Mouse (Mus musculus) CD4-positive, CD25-positive, alpha-beta regulatory T cell, adult 4 months (primary cell): Measurements from ENCODE around the gene Card14. TPM values are rescaled to one million over a fixed set of nuclear protein-coding genes. Genes with fewer than 3 reads are reported as not detected.
"Not testable (repeated sequence)": the region's sequence is repeated elsewhere in the genome, so short reads cannot be mapped to it uniquely, and the experiment has no call there.

Experiments used
- ATAC-seq: one replicate; pipeline ENCODE4 v1.8.0; 2017
- polyA plus RNA-seq, 2 experiments: library from polyadenylated mRNA; unstranded; fragments of 100-300 nt; shearing (Covaris generic); gene quantifications; one replicate each; pipeline ENCODE4 v1.2.1; 2017

The Card14 gene
- polyA plus RNA-seq, 2 experiments from 2014 or later: not detected

DNA sequence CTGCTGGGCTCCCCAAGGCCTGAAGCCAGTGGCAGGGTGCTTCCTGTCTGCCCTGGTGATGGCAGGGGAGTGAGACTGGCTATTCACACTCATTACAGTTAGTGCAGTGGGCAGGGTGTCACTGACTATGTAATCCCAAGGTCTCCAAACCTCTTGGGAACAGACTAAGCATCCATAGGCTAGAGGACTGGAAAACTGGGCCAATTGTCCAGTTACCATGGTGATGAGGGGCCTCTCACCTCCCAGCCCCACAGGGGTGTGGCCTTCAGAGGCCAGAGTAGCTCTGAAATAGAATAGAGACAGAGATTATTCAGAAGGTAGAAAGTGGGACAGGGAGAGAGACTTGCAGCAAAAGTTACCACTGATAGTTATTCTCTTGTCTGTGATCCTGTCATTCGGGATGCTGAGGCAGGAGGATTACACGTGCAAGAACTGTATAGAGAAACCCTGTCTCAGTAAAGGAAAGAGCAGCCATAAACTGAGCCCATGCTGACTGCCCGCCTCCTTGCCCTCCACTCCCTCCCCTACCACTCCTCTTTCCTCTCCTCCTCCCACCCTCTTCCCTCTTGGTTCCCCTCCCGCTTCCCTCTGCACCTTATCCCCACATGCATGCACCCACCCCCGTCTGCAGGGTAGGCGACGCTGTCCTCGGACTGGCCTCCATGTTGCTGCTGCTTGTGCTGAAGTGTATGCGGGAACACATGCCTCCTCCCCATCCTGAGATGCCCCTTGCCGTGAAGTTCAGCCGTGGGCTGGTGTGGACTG is 55.4 kb downstream of the Card14 start:
- ATAC-seq: no peak

DNA sequence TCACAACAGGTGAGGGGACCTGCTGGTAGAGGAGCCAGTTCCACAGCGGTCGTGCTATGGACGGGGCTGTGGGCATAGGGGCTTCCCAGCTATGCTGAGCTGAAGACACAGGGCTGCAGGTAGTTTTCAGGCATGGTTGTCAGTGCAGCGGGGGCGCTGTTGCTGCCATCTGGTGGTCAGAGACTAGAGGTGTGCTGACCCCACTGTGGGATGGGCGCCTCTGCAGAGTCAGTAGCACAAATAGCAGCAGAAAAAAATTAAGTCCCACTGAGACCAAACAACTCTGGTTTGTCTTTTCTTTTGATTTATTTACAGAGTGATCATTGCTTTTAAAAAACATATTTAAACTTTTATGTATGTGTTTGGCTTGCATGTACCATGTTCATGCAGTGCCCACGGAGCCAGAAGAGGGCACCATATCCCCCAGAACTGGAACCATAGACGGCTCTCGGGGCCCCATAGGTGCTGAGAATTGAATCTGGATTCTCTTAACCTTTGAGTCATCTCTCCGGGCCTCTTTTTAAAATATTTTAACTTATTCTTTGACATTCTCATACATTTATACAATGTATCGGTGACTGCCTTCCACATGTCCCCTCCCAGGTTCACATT is 56.1 kb downstream of the Card14 start:
- peak; percentile 74 for ATAC-seq

DNA sequence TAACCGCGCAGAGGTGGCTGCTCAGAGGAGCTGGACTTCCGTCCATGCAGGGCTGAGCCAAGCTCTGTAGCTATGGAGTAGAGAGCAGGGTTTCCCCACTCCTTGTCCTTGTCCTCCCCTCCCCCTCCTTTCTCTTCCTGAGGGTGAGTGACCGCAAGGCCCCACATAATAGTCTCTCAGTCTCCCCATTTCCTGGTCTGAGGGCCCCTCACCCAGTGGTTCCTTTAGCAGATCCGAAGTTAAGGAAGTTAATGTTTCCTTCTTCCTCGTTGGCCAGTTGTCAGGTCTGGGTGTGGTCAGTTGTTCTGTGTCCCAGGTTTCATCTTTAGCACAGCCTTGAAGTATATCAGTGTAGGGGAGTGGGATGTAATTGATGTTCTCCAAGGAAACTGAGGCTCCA is 67.9 kb downstream of the Card14 start:
- ATAC-seq: no peak

DNA sequence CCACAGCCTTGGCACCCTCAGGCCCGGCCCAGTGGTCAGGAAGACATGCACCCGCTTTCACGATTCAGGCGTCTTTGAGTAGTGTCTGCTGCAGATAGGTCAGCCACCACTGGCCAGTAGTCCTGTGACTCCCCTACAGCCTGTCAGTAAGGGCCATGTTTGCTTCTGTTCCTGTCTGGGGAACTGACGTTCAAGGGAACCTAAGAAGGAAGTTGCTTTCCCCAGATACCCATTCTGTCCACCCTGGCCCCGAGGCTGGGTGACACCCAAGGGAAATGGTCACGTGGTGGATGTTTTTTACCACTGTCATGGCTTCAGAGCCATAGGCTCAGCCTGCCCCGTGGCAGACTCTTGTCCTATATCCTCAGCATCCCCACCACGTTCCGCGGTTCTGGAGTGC is 69.8 kb downstream of the Card14 start:
- ATAC-seq: no peak

DNA sequence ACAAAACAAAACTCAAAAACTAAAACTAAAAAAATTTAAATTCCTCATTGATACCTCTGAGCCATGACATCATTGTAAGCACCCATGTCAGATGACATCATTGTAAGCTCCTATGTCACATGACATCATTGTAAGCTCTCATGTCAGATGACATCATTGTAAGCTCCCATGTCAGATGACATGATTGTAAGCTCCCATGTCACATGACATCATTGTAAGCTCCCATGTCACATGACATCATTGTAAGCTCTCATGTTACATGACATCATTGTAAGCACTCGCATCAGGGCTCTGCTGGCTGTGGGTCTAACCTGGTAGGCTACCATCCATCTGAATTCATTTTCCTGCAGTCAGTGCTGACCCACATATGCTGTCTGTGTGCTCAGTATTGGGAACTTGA is 71.0 kb downstream of the Card14 start:
- ATAC-seq: no peak

DNA sequence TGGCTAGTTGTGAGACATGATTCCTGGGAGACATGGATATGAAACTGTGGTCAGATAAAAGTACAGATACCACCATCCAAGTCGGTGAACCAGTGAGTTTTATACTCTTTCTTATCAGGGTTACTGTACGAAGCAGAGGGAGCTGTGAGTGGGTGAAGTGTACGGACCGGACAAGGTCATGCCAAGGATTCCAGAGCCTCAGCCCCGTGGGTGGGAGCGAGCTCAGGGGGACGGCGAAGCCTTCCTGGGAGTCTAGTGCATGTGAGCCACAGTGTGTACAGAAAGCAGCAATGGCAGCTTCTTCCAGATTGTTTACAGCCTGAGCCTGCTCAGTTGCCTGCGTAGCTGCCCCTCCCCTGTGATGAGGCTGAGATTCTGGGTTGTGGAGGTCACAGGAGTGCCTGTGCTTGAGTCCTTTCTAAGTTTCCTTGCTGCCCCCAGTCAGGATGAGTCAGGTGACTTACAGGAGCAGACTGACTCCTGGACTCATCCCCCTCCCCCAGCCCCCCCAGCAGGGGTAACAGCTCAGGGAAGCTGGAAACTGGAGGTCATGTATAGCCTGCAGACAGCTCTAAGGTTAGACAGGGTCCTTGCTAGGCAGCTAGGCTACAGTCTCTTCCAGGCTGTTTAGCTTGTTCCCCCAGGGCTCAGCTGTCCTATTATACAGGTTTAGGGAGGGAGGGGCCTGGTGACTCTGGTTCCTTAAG is 74.2 kb downstream of the Card14 start:
- ATAC-seq: no peak

DNA sequence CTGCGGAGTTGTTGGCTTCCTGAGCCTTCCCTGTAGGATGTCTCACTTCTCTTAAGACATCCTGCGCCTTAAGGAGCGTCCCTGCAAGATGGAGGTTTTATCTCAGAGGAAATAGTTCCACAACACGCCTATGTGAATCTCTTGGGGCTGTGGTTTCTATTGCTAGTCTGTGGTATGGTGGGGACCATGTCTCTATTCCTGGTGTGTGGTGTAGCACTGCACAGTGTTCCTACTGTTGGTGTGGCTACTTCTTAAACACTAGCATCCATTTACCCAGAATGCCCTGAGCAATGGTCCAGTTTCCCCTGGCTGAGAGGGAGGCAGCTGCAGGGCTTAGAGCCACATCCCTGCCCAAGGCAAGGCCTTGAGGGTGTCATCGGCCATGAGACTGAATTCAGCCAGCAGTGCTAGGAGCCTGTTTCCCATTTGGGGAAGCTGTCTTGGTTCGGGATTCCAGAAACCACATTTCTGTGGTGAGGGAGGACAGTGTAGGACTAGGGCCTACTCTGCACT is 74.8 kb downstream of the Card14 start:
- no peak for ATAC-seq

DNA sequence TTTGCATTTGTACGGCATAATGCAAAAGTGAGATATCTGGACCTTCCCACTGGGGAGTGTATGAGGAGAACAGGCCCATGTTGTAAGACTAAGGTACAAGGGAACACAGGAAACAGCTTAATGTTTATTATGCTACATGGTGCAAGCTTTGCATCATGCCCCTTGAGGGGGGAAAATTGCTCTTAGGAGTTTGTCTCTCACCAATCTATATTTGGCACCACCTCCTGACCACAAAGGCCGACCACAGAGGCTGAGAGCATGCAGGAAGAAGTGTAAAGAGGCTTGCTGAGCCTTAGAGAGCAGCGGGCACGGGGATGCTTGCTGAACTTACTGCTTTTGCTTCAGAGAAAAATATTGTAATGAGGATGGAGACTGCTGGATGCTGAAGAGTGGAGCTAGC is 77.3 kb downstream of the Card14 start:
- ATAC-seq: peak; percentile 90

DNA sequence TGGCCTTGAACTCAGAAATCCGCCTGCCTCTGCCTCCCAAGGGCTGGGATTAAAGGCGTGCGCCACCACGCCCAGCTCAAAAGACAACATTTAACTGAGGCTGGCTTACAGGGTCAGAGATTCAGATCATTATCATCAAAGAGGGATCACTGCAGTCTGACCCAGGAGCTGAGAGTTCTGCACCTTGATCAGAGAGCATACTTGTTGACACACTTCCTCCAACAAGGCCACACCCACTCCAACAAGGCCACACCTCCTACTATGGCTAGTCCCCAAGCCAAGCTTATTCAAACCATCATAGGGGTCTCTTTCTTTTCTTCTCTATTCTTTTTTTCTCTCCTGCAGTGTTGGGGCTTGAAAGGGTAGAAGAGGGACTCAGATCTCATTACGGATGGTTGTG is 78.7 kb downstream of the Card14 start:
- no peak for ATAC-seq

DNA sequence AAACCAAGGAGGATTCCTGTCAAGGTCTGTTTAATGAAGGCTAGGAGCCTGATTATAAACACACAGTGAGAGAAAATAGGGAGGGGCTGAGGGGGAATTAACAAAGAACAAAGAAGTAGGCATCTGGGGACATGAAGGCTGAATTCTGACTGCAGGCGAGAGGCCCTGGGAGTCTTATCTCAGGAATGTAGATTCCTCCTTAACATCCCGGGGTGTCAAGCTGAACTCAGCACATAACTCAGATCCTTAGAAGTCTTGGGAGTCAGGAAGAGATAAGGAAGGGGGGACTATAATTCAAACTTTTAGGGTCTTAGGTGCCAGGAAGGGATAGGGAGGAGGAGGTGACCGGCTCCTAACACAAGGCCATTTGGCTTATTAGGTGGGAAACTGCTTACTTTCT is 79.7 kb downstream of the Card14 start:
- not testable (repeated sequence) for ATAC-seq

DNA sequence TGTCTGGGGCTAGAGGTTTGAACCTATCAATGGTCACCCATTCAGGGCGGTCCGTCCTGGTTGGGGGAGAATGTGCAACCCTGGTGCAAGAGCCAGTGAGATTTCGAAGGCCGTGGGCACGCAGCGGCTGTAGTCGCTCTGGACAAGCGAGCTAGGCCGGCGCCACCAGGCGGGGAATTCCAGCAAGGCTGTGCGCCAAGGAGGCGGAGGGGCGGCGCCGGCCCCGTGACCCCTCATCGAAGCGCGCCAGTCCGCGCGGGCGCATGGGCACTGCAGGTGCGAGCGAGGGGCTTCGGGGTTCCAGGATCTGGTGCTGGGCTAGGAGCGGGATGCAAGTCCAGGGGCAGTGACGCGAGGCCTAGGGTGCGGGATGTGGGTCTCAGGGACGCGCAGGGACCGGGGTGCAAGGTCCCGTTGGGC is 82.3 kb downstream of the Card14 start:
- ATAC-seq: no peak

DNA sequence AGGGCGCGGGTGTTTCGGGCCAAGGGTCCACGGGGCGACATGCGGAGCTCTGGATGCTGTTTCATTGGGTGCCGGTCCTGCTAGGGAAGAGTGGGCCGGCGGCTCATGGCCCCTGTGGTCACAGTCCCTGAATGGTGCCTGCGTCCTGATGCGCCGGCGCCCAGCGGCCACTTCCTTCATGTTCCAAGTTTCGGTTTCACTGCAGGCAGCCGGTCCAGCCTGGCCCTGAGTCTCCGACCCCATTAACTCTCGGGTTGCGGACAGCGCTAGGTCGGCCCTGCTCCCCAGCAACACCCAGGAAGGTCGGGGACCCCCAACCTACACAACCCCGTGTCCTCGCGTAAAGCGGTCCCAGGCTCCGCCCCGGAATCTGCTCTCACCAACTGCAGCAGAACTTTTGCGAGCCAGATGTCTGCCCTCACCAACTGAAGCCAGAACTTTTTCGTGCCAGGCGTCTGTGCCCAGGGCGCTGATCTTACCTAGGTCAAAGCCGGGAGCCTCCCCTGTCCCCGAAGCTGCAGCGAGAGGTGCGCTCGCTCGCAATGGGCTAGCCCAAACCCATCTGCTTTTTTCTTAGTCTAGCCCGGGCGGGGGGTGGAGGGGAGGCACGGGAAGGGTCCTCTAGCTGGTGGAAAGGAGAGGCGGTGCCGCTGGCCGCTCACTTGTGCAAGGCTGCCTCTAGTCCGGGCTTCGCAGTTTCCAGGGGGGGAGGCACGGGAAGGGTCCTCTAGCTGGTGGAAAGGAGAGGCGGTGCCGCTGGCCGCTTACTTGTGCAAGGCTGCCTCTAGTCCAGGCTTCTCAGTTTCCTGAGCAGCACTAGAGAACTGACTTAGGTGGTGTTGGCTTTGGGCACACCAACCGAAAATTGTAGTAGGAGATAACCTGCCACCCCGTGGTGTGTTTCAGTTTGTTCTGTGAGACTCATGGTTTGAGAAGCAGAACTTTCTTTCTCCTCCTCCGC is 83.0 kb downstream of the Card14 start:
- ATAC-seq: peak; percentile 29

DNA sequence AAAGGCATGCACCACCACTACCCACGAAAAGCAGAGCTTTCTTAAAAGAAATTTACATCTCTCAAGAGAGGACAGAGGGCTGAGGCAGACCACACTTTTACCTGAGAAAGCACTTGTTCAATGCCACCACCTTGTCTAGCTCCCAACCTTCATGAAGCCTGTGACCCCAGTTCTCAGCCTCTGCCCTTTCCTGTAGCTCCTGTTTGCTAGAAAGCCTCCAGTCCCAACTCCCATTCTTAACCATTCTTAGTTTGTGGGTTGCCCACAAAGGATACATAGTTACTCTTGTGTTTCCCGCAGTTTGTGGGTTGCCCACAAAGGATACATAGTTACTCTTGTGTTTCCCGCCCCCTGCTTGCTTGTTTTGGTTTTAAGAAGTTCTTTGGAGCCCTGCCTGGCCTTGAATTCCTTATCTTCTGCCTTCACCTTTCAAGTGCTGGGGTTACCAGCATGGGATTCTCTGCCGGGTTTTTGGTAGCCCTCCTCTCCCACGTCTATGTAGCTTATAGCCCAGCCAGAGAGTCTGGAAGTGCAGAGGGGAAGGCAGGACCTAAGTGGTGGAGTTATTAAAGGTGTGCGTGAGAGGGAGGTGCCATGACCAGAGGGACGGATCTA is 83.9 kb downstream of the Card14 start:
- no peak for ATAC-seq

DNA sequence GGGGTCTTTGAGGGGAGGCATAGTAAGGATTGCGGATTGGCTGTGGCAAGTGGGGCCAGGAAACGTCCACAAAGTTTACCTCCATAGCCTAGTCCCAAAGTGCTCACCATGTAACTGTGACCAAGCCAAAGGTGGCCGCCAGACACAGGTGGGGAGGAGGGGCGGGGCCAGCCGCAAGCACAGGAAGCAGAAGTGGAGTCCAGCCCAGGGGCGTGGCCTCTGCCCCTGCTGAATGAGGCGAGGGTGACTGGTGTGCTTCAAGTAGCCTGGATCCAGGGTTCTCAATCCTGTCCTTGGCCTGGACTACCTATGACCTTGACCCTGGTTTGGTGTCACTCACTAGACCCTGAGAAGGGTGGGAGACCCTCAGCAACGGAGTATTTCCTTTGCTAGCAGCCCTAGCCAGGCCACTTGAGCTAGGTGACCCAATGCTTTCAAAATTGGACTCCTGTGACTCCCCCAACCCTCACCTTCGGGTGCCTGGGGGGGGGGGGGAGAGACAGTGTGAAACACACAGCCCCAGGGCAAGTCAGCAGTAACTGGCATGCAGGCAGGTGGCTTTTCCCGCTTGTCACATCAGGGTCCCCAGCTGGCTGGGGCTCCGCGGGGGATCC is 84.5 kb downstream of the Card14 start:
- peak; percentile 60 for ATAC-seq

DNA sequence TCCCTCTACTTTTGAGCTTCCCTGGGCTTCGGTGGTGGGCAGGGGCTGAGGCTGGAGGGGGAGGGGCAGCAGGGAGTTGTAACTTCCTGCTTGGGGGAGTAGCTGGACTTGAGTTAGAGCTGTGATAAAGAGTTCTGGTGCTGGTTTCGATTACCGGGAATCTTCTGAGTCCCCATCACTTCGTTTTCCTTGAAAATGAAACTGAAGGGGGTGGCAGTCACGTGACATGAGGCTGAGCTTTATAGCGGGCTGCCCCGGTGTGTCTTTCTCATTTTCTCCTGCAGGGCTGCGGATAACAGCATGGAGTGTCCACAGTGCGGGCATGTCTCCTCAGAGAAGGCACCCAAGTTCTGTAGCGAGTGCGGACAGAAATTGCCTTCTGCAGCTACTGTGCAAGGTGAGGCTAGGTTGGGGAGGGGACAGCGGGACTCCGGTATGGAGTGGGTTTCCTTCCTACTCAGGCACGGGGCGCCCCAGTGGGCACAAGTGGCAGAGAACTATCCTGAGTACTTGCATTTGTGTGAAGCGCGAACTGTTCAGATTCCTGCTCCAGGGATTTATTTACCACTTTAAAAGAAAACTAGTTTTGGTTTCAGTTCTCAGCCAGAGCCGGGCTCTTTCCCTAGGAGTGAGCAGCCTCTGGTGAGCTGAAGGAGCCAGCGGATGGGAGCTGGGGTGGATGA is 85.4 kb downstream of the Card14 start, which contains the start of gene Rnf213:
TSS of gene Rnf213 (plus strand) at position 301 of the 683 bp plus-strand sequence.
- peak; percentile 72 for ATAC-seq

DNA sequence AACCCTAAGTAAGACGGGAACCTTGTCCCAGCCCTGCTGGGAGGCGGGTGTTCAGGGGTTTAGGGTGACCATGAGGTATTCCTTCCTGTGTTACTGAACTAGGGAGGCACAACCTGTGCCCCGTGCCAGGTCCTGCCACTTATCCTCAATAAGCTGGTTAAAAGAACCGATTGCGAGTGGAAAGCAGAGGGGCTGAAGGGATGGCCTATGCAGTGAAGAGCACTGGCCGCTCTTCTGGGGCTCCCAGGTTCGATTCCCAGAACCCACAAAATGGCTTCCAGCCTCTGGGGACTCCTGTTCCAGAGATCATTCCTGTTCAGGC is 85.9 kb downstream of the Card14 start:
- no peak for ATAC-seq

DNA sequence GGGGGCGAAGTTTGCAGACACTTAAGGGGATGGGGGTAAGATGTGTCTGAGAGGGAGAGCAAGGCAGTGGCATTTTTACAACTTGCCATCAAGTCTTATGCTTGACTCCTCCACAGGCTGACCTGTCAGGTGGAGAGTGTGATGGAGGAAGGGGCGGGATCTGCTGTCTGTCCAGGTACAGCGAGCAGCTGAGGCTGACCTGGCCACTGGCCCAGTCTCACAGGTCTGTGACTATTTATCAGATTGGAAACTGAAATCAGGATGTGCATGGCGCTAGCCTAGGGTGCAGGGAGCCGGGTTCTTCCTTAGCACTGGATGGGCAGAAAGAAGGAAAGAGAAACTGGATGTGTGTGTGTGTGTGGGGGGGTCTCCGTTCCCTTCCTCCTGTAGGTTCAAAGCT is 86.6 kb downstream of the Card14 start:
- no peak for ATAC-seq
